Mouse (Mus musculus) left cerebral cortex, adult 18-20 months (tissue): ENCODE results near the gene Klk1b3. TPM values are rescaled to one million over a fixed set of nuclear protein-coding genes. Genes with fewer than 3 reads are reported as not detected.

Source experiments
- total RNA-seq, 2 experiments: library from RNA; stranded (reverse); gene quantifications; 2 replicates each; pipeline ENCODE4 v1.2.3; 2021

Gene Klk1b3
- total RNA-seq, 2 experiments from 2014 or later = not detected

Other genes starting within 250 kb of the Klk1b3 start
- gene Klk1b8, start 247.5 kb upstream of the Klk1b3 start, total RNA-seq = not detected
- not detected for gene Klk1b1, start 231.4 kb upstream of the Klk1b3 start, total RNA-seq
- gene Klk1b9, start 222.1 kb upstream of the Klk1b3 start, total RNA-seq = not detected
- not detected for gene Klk1b11, start 202.3 kb upstream of the Klk1b3 start, total RNA-seq
- not detected for gene Klk1b26, start 186.0 kb upstream of the Klk1b3 start, total RNA-seq
- gene Klk1b27, start 145.9 kb upstream of the Klk1b3 start, total RNA-seq = not detected
- not detected for gene Klk1b21, start 95.9 kb upstream of the Klk1b3 start, total RNA-seq
- gene Klk1b22, start 85.5 kb upstream of the Klk1b3 start, total RNA-seq = not detected
- not detected for gene Klk1b16, start 61.4 kb upstream of the Klk1b3 start, total RNA-seq
- not detected for gene Klk1b24, start 10.0 kb upstream of the Klk1b3 start, total RNA-seq
- not detected for gene Klk1b4, start 9.2 kb downstream of the Klk1b3 start, total RNA-seq
- gene Klk1b5, start 17.8 kb downstream of the Klk1b3 start, total RNA-seq = not detected
- not detected for gene Klk1, start 27.2 kb downstream of the Klk1b3 start, total RNA-seq
- gene Gm36864, start 38.0 kb downstream of the Klk1b3 start, total RNA-seq = not detected
- 1 to 10 TPM; 1.1 to 1.2 TPM for gene 1700028J19Rik, start 48.5 kb downstream of the Klk1b3 start, total RNA-seq
- 10 to 100 TPM; 68.6 to 71.1 TPM for gene 2410002F23Rik, start 48.5 kb downstream of the Klk1b3 start, total RNA-seq
- gene Acp4, start 59.2 kb downstream of the Klk1b3 start, total RNA-seq = not detected
- gene Gm15517, start 63.3 kb downstream of the Klk1b3 start, total RNA-seq = not detected
- 1 to 10 TPM; 3.4 to 3.7 TPM for gene Clec11a, start 108.7 kb downstream of the Klk1b3 start, total RNA-seq
- gene Shank1, start 112.1 kb downstream of the Klk1b3 start, total RNA-seq = 100 to 1,000 TPM; 519 to 589 TPM
- 10 to 100 TPM; 56.6 to 66.2 TPM for gene Syt3, start 185.9 kb downstream of the Klk1b3 start, total RNA-seq
- 1 to 10 TPM in 1 of 2 experiments, under 1 TPM in 1; 0.98 to 2.7 TPM for gene 1700008O03Rik, start 187.6 kb downstream of the Klk1b3 start, total RNA-seq
- 100 to 1,000 TPM; 284 to 289 TPM for gene Lrrc4b, start 230.8 kb downstream of the Klk1b3 start, total RNA-seq